Mouse (Mus musculus) midbrain, postnatal 0 days (tissue): ENCODE measurements at regions not wholly inside any gene's neighbourhood (a gene's known extent, or its start where the extent isn't known, plus 50 kb on each side); places are given as distances from the start of the nearest gene placed in this dataset.

Source experiments
- ATAC-seq: fragments of 200-750 bp; cut with Nextera tagmentation; 2 replicates; pipeline ENCODE4 v1.8.0; 2017; ENCODE audit warnings: moderate number of reproducible peaks, mild to moderate bottlenecking, moderate TSS enrichment, moderate library complexity; ENCODE audit not compliant: low FRiP score
- DNase-seq: peaks from one replicate; pipeline ENCODE4 v3.0.0-alpha.2; 2015; ENCODE audit warnings: low spot score
- H3K27ac ChIP-seq: fragments of 300-500 bp; sonication (generic); 2 replicates; pipeline ENCODE4 v1.5.1; 2014; ENCODE audit warnings: low read depth, mild to moderate bottlenecking, low read length, mixed read lengths
- H3K27me3 ChIP-seq: fragments of 300-500 bp; sonication (generic); 2 replicates; pipeline ENCODE4 v1.6.1; 2014; ENCODE audit warnings: low read length, control low read depth, mixed read lengths; ENCODE audit not compliant: insufficient read depth
- H3K36me3 ChIP-seq: fragments of 300-500 bp; sonication (generic); 2 replicates; pipeline ENCODE4 v1.6.1; 2014; ENCODE audit warnings: low read length, control low read depth, mixed read lengths; ENCODE audit not compliant: insufficient read depth
- H3K4me1 ChIP-seq: fragments of 300-500 bp; sonication (generic); 2 replicates; pipeline ENCODE4 v1.6.1; 2014; ENCODE audit warnings: mild to moderate bottlenecking, control low read depth, antibody characterized with exemption, low read length, mixed read lengths; ENCODE audit not compliant: insufficient read depth
- H3K4me2 ChIP-seq: fragments of 300-500 bp; sonication (generic); 2 replicates; pipeline ENCODE4 v1.6.1; 2014; ENCODE audit warnings: low read depth, mild to moderate bottlenecking, low read length, mixed read lengths; ENCODE audit not compliant: poor library complexity, severe bottlenecking
- H3K4me3 ChIP-seq: fragments of 300-500 bp; sonication (generic); 2 replicates; pipeline ENCODE4 v1.5.1; 2014; ENCODE audit warnings: low read depth, mild to moderate bottlenecking, low read length, moderate library complexity
- H3K9ac ChIP-seq: fragments of 300-500 bp; sonication (generic); replicated peaks from 2 replicates; pipeline ENCODE4 v1.6.1; 2014; ENCODE audit warnings: mild to moderate bottlenecking, low read length, moderate library complexity, mixed read lengths; ENCODE audit not compliant: poor library complexity, severe bottlenecking
- H3K9me3 ChIP-seq: fragments of 300-500 bp; sonication (generic); 2 replicates; pipeline ENCODE4 v1.6.1; 2016; ENCODE audit warnings: low read length, control low read depth
- CTCF ChIP-seq: IDR thresholded peaks from 2 replicates; pipeline ENCODE4 v1.5.1; 2016; ENCODE audit warnings: antibody characterized with exemption, mild to moderate bottlenecking
- WGBS: fragments of 180-500 bp; shearing (Covaris S2); extraction: QIAGEN DNeasy Blood & Tissue Kit; methylation state at CpG from one replicate; pipeline ENCODE4 v1.1.7; 2014; 5-methylcytosine and 5-hydroxymethylcytosine counted together

DNA sequence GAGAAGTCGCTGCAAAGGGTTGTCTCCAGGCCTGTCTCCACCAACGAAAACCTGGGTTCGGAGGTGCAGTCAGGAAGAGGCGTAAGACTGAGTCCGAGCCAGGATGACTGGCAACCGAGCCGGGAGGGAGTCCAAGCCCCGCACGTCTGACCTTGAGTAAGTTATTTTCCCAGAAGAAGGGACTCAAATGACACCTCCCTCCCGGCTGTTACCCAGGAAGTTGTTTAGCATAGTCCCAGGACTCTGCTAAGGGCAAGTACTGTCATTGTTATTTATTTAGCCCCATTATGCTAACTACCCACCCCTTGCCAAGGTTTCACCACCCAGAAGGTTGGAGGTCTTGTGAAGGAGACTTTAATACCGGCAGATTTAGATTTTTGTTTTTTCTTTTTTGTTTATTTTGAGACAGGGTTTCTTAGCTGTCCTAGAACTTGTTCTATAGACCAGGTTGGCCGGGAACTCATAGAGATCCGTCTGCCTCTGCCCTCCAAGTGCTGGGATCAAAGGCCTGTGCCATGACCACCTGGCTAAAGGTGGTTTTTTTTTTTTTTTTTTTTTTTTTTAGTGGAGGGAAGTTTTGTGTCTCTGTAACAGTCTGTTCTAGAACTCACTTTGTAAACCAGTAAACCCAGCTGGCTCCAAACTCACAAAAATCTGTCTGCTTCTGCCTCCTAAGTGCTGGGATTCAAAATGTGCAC is 107.8 kb downstream of the Sox2 start:
- ATAC-seq (no peak), DNase-seq (no peak)
- Histone ChIP-seq H3K9ac (no peak overlapping the region), H3K4me3 (no peak overlapping the region), H3K4me1 (no peaks in the 10 kb centered on the region), H3K9me3 (no peaks in the 10 kb centered on the region), H3K27ac (no peak overlapping the region), H3K4me2 (no peak overlapping the region), H3K27me3 (no peaks in the 10 kb centered on the region), H3K36me3 (no peaks in the 10 kb centered on the region)
- WGBS: 56% methylated on average over 13 of the region's 13 CpGs
- no peak for TF ChIP-seq CTCF

DNA sequence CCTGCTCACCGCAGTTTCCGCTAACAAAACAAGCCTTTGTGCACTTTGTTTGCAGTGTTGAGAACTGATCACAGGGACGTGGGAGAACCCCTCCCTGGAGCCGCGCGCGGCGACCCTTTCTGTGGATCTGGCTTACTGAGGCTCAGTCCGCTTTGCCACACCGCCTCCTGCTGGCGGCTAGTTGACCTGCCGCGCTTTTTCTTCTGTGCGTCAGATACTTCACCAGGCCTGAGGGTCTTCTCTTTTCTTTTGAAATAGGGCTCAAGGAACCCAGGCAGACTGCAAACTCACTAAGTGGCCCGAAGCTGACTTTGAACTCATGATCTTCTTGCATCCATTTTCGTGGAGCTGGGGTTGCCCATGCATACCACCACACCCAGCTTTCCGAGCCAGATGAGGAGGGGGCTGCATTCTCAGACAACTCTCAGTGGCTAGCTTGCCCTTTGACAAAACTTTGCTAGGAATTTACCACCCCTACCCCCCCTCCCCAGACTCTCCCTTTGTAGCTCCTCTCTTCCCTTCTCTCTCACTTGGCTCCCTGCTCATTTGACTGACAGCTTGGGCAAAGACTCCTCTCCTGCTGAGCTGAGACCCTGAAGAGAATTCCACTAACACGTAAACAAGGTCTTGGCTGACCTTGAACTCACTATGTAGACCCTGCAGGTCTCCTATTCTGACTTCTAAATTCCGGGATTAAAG is 109.9 kb downstream of the Sox2 start:
- ATAC-seq (no peak), DNase-seq (no peak)
- 80% methylated on average over 19 of the region's 19 CpGs for WGBS
- Histone ChIP-seq H3K27me3 (no peaks in the 10 kb centered on the region), H3K9me3 (no peaks in the 10 kb centered on the region), H3K36me3 (no peaks in the 10 kb centered on the region), H3K4me3 (no peak overlapping the region), H3K27ac (no peak overlapping the region), H3K4me1 (no peaks in the 10 kb centered on the region), H3K4me2 (no peak overlapping the region), H3K9ac (no peak overlapping the region)
- no peak for TF ChIP-seq CTCF

DNA sequence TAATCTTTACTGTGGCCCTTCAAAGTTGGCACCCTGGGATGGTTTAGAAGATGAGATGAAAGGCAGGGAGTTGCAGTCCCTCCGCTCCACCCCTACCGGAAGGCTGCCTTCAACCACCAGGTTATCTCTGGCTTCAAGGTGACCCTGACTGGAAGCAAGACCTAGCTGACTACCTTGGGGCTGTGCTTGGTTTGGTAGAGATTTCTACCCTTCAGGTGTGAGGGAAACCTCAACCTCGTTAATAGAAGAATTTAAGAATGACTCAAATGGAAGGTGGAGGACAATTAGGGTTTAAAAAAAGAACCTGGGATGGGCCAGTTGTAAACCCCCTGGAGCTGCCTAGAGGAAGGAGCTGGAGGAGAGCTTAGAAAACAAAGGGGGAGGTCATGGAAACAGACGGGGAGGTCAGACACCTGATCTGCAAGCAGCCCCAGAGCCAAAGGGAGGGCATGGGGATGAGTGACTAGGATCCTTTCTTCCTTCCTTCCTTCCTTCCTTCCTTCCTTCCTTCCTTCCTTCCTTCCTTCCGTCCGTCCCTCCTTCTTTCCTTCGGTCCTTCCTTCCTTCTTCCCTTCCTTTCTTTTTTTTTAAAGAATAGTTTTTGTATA is 111.1 kb downstream of the Sox2 start:
- Histone ChIP-seq H3K36me3 (no peaks in the 10 kb centered on the region), H3K9me3 (no peaks in the 10 kb centered on the region), H3K9ac (no peak overlapping the region), H3K4me2 (no peak overlapping the region), H3K27me3 (no peaks in the 10 kb centered on the region), H3K4me3 (no peak overlapping the region), H3K4me1 (no peaks in the 10 kb centered on the region), H3K27ac (no peak overlapping the region)
- ATAC-seq: no peak
- 77% methylated on average over 7 of the region's 7 CpGs for WGBS
- no peak for TF ChIP-seq CTCF
- DNase-seq: no peak

- H3K27me3 ChIP-seq: no peaks in the 10 kb centered on the region
- H3K4me2 ChIP-seq: no peak overlapping the region
- no peak overlapping the region for H3K27ac ChIP-seq
- TF ChIP-seq CTCF: no peak
- H3K4me1 ChIP-seq: no peaks in the 10 kb centered on the region
- H3K9me3 ChIP-seq: no peaks in the 10 kb centered on the region
- H3K36me3 ChIP-seq: no peaks in the 10 kb centered on the region
- H3K4me3 ChIP-seq: no peak overlapping the region
- ATAC-seq (no peak), DNase-seq (no peak)
- 98% methylated on average over 4 of the region's 4 CpGs for WGBS
- no peak overlapping the region for H3K9ac ChIP-seq
These were observed 111.6 kb downstream of the Sox2 start for GRCm38 (mm10) chr3:34761783-34762182.

DNA sequence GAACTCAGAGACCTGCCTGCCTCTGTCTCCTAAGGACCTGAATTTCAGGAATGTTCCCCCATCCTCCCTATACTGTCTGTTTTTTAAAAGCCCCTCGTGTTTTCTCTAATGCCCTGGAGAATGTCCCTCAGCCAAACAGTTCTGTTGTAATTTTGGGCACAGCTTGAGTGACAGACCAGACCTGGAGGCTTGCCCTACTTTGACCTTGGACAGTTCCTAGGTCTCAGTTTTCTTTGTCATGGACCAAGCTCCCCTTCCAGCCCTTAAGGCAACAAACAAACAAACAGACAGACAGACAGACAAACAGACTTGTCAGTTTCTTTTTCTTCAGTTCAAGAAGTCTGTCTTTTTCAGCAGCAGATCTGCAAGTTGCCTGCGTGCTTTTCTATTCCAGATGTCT is 114.4 kb downstream of the Sox2 start:
- H3K27ac ChIP-seq: no peak overlapping the region
- DNase-seq: no peak
- no peaks in the 10 kb centered on the region for H3K36me3 ChIP-seq
- H3K27me3 ChIP-seq: no peaks in the 10 kb centered on the region
- no peaks in the 10 kb centered on the region for H3K4me1 ChIP-seq
- no peak overlapping the region for H3K4me3 ChIP-seq
- ATAC-seq: no peak
- H3K4me2 ChIP-seq: no peak overlapping the region
- TF ChIP-seq CTCF: no peak
- WGBS: 57% methylated on average over 2 of the region's 2 CpGs
- no peaks in the 10 kb centered on the region for H3K9me3 ChIP-seq
- no peak overlapping the region for H3K9ac ChIP-seq

GRCm38 (mm10) chr3:34765151-34765550 is 114.9 kb downstream of the Sox2 start:
- no peak overlapping the region for H3K4me2 ChIP-seq
- H3K4me3 ChIP-seq: no peak overlapping the region
- TF ChIP-seq CTCF: no peak
- H3K4me1 ChIP-seq: no peaks in the 10 kb centered on the region
- no peaks in the 10 kb centered on the region for H3K9me3 ChIP-seq
- no peaks in the 10 kb centered on the region for H3K36me3 ChIP-seq
- no peak overlapping the region for H3K27ac ChIP-seq
- 74% methylated on average over 6 of the region's 6 CpGs for WGBS
- H3K27me3 ChIP-seq: no peaks in the 10 kb centered on the region
- DNase-seq (no peak), ATAC-seq (no peak)
- no peak overlapping the region for H3K9ac ChIP-seq
